Mouse (Mus musculus): ENCODE measurements at regions not wholly inside any gene's neighbourhood (a gene's known extent, or its start where the extent isn't known, plus 50 kb on each side); places are given as distances from the start of the nearest gene placed in this dataset.

GRCm38 (mm10) chr3:14965438-14966044 is 79.5 kb downstream of the Car2 start:
- 67% methylated on average over 5 of the region's 5 CpGs for WGBS
- H3K27ac ChIP-seq, result no peak overlapping the region
- H3K9ac ChIP-seq (ENCODE audit: low read depth, low read length), result no peak overlapping the region
- H3K4me3 ChIP-seq, result no peak overlapping the region
- no peak for DNase-seq
- H3K36me3 ChIP-seq (ENCODE audit: control insufficient read depth, insufficient read depth, low read length), result no peaks in the 10 kb centered on the region
- H3K79me2 ChIP-seq (replicated peaks; ENCODE audit: control insufficient read depth, insufficient read depth, low read length), result no peaks in the 10 kb centered on the region
- no peak for TF ChIP-seq POLR2A (IDR thresholded peaks at IDR 0.05; ENCODE audit: insufficient read depth, low read depth, low read length)
- TF ChIP-seq CTCF (IDR thresholded peaks at IDR 0.05), result no peak
- TF ChIP-seq EP300 (IDR thresholded peaks at IDR 0.05; ENCODE audit: insufficient read depth, low read depth, low read length), result no peak
- H3K27me3 ChIP-seq (ENCODE audit: control insufficient read depth, insufficient read depth, low read length), result no peaks in the 10 kb centered on the region
- no peaks in the 10 kb centered on the region for H3K4me1 ChIP-seq (ENCODE audit: control insufficient read depth, insufficient read depth, low read length)
- intact Hi-C loops (cut with DNase I), result no loop called here

GRCm38 (mm10) chr3:14967235-14967634 is 81.2 kb downstream of the Car2 start:
- H3K27me3 ChIP-seq (ENCODE audit: control insufficient read depth, insufficient read depth, low read length), result no peaks in the 10 kb centered on the region
- no peak for TF ChIP-seq POLR2A (IDR thresholded peaks at IDR 0.05; ENCODE audit: insufficient read depth, low read depth, low read length)
- no peak for TF ChIP-seq CTCF (IDR thresholded peaks at IDR 0.05)
- no peak for TF ChIP-seq EP300 (IDR thresholded peaks at IDR 0.05; ENCODE audit: insufficient read depth, low read depth, low read length)
- no peaks in the 10 kb centered on the region for H3K79me2 ChIP-seq (replicated peaks; ENCODE audit: control insufficient read depth, insufficient read depth, low read length)
- H3K9ac ChIP-seq (ENCODE audit: low read depth, low read length), result no peak overlapping the region
- intact Hi-C loops (cut with DNase I), result no loop called here
- no peak for DNase-seq
- no peak overlapping the region for H3K4me3 ChIP-seq
- no peaks in the 10 kb centered on the region for H3K36me3 ChIP-seq (ENCODE audit: control insufficient read depth, insufficient read depth, low read length)
- no peak overlapping the region for H3K27ac ChIP-seq
- WGBS, result 73% methylated on average over 5 of the region's 5 CpGs
- no peaks in the 10 kb centered on the region for H3K4me1 ChIP-seq (ENCODE audit: control insufficient read depth, insufficient read depth, low read length)

GRCm38 (mm10) chr3:14968345-14968744 is 82.3 kb downstream of the Car2 start:
- Histone ChIP-seq H3K79me2 (replicated peaks; ENCODE audit: control insufficient read depth, insufficient read depth, low read length) (no peaks in the 10 kb centered on the region), H3K4me3 (no peak overlapping the region), H3K27ac (no peak overlapping the region), H3K4me1 (ENCODE audit: control insufficient read depth, insufficient read depth, low read length) (no peaks in the 10 kb centered on the region), H3K9ac (ENCODE audit: low read depth, low read length) (no peak overlapping the region), H3K27me3 (ENCODE audit: control insufficient read depth, insufficient read depth, low read length) (no peaks in the 10 kb centered on the region), H3K36me3 (ENCODE audit: control insufficient read depth, insufficient read depth, low read length) (no peaks in the 10 kb centered on the region)
- 79% methylated on average over 1 of the region's 1 CpGs for WGBS
- TF ChIP-seq CTCF (IDR thresholded peaks at IDR 0.05) (no peak), EP300 (IDR thresholded peaks at IDR 0.05; ENCODE audit: insufficient read depth, low read depth, low read length) (no peak), POLR2A (IDR thresholded peaks at IDR 0.05; ENCODE audit: insufficient read depth, low read depth, low read length) (no peak)
- intact Hi-C loops (cut with DNase I), result no loop called here
- DNase-seq, result no peak

- 60% methylated on average over 6 of the region's 6 CpGs for WGBS
- no peak for DNase-seq
- H3K27me3 ChIP-seq (ENCODE audit: control insufficient read depth, insufficient read depth, low read length), result no peaks in the 10 kb centered on the region
- H3K36me3 ChIP-seq (ENCODE audit: control insufficient read depth, insufficient read depth, low read length), result no peaks in the 10 kb centered on the region
- no peaks in the 10 kb centered on the region for H3K4me1 ChIP-seq (ENCODE audit: control insufficient read depth, insufficient read depth, low read length)
- no peaks in the 10 kb centered on the region for H3K79me2 ChIP-seq (replicated peaks; ENCODE audit: control insufficient read depth, insufficient read depth, low read length)
- H3K27ac ChIP-seq, result no peak overlapping the region
- TF ChIP-seq EP300 (IDR thresholded peaks at IDR 0.05; ENCODE audit: insufficient read depth, low read depth, low read length) (no peak), POLR2A (IDR thresholded peaks at IDR 0.05; ENCODE audit: insufficient read depth, low read depth, low read length) (no peak), CTCF (IDR thresholded peaks at IDR 0.05) (no peak)
- H3K4me3 ChIP-seq, result no peak overlapping the region
- intact Hi-C loops (cut with DNase I), result no loop called here
- no peak overlapping the region for H3K9ac ChIP-seq (ENCODE audit: low read depth, low read length)
These were observed 83.6 kb downstream of the Car2 start for GRCm38 (mm10) chr3:14969698-14970097.

- no peak for DNase-seq
- Histone ChIP-seq H3K27ac (no peak overlapping the region), H3K79me2 (replicated peaks; ENCODE audit: control insufficient read depth, insufficient read depth, low read length) (no peaks in the 10 kb centered on the region), H3K4me3 (no peak overlapping the region), H3K9ac (ENCODE audit: low read depth, low read length) (no peak overlapping the region), H3K4me1 (ENCODE audit: control insufficient read depth, insufficient read depth, low read length) (no peaks in the 10 kb centered on the region), H3K27me3 (ENCODE audit: control insufficient read depth, insufficient read depth, low read length) (no peaks in the 10 kb centered on the region), H3K36me3 (ENCODE audit: control insufficient read depth, insufficient read depth, low read length) (no peaks in the 10 kb centered on the region)
- intact Hi-C loops (cut with DNase I), result no loop called here
- WGBS, result 77% methylated on average over 2 of the region's 2 CpGs
- TF ChIP-seq POLR2A (IDR thresholded peaks at IDR 0.05; ENCODE audit: insufficient read depth, low read depth, low read length) (no peak), CTCF (IDR thresholded peaks at IDR 0.05) (no peak), EP300 (IDR thresholded peaks at IDR 0.05; ENCODE audit: insufficient read depth, low read depth, low read length) (no peak)
These were observed 85.6 kb downstream of the Car2 start for GRCm38 (mm10) chr3:14971647-14972046.

- WGBS, result 93% methylated on average over 2 of the region's 2 CpGs
- H3K27ac ChIP-seq, result no peak overlapping the region
- H3K9ac ChIP-seq (ENCODE audit: low read depth, low read length), result no peak overlapping the region
- H3K27me3 ChIP-seq (ENCODE audit: control insufficient read depth, insufficient read depth, low read length), result no peaks in the 10 kb centered on the region
- H3K4me3 ChIP-seq, result no peak overlapping the region
- intact Hi-C loops (cut with DNase I), result no loop called here
- H3K4me1 ChIP-seq (ENCODE audit: control insufficient read depth, insufficient read depth, low read length), result no peaks in the 10 kb centered on the region
- TF ChIP-seq EP300 (IDR thresholded peaks at IDR 0.05; ENCODE audit: insufficient read depth, low read depth, low read length), result no peak
- no peak for TF ChIP-seq POLR2A (IDR thresholded peaks at IDR 0.05; ENCODE audit: insufficient read depth, low read depth, low read length)
- no peak for TF ChIP-seq CTCF (IDR thresholded peaks at IDR 0.05)
- no peak for DNase-seq
- H3K36me3 ChIP-seq (ENCODE audit: control insufficient read depth, insufficient read depth, low read length), result no peaks in the 10 kb centered on the region
- no peaks in the 10 kb centered on the region for H3K79me2 ChIP-seq (replicated peaks; ENCODE audit: control insufficient read depth, insufficient read depth, low read length)
These were observed 88.7 kb downstream of the Car2 start for GRCm38 (mm10) chr3:14974758-14975157.

All from heart, adult 2 months (tissue).